Mouse (Mus musculus): ENCODE results near the gene Adcy2.

GRCm38 (mm10) chr13:68581747-68582516 lies 417.4 kb downstream of the Adcy2 start, which contains the start of the genes Mtrr and Fastkd3:
- TF ChIP-seq HCFC1 (IDR thresholded peaks at IDR 0.05; ENCODE audit: borderline replicate concordance, insufficient read depth, low read length): no peak
- TF ChIP-seq CHD2 (IDR thresholded peaks at IDR 0.05; ENCODE audit: low read depth, low read length): no peak
- TF ChIP-seq ZNF384 (IDR thresholded peaks at IDR 0.05; ENCODE audit: low read depth, low read length): no peak
- TF ChIP-seq MAFK (IDR thresholded peaks at IDR 0.05; ENCODE audit: insufficient read depth, low read depth, low read length): no peak

Data from ES-E14 (cell line).